Mouse (Mus musculus) heart, embryonic 16.5 days (tissue): Measurements from ENCODE around the gene Cd84. TPM values are rescaled to one million over a fixed set of nuclear protein-coding genes. Genes with fewer than 3 reads are reported as not detected.

Experiments
- ATAC-seq: fragments of 200-750 bp; cut with Nextera tagmentation; replicated peaks from 2 replicates; pipeline ENCODE4 v1.8.0; 2017; ENCODE audit warnings: moderate number of reproducible peaks; ENCODE audit not compliant: insufficient read depth, low FRiP score; ENCODE audit errors: extremely low read depth
- H3K27ac ChIP-seq: fragments of 300-500 bp; sonication (generic); 2 replicates; pipeline ENCODE4 v1.5.1; 2014; ENCODE audit warnings: mild to moderate bottlenecking, low read length, control low read depth, moderate library complexity
- H3K27me3 ChIP-seq: fragments of 300-500 bp; sonication (generic); 2 replicates; pipeline ENCODE4 v1.6.1; 2014; ENCODE audit warnings: low read length, mixed read lengths; ENCODE audit not compliant: control insufficient read depth, insufficient read depth
- H3K36me3 ChIP-seq: fragments of 300-500 bp; sonication (generic); 2 replicates; pipeline ENCODE4 v1.6.1; 2014; ENCODE audit not compliant: control insufficient read depth, insufficient read depth
- H3K4me1 ChIP-seq: fragments of 300-500 bp; sonication (generic); 2 replicates; pipeline ENCODE4 v1.6.1; 2014; ENCODE audit warnings: low read length, mixed read lengths; ENCODE audit not compliant: control insufficient read depth, insufficient read depth
- H3K4me2 ChIP-seq: fragments of 300-500 bp; sonication (generic); 2 replicates; pipeline ENCODE4 v1.6.1; 2014; ENCODE audit warnings: low read depth, mild to moderate bottlenecking, control low read depth, low read length
- H3K4me3 ChIP-seq: fragments of 300-500 bp; sonication (generic); 2 replicates; pipeline ENCODE4 v1.5.1; 2014; ENCODE audit warnings: mild to moderate bottlenecking, control low read depth, low read length
- H3K9ac ChIP-seq: fragments of 300-500 bp; sonication (generic); 2 replicates; pipeline ENCODE4 v1.6.1; 2014; ENCODE audit warnings: low read length, control low read depth
- H3K9me3 ChIP-seq: fragments of 300-500 bp; sonication (generic); replicated peaks from 2 replicates; pipeline ENCODE4 v1.6.1; 2016; ENCODE audit warnings: low read length; ENCODE audit not compliant: control insufficient read depth
- WGBS: fragments of 180-500 bp; shearing (Covaris S2); extraction: QIAGEN DNeasy Blood & Tissue Kit; methylation state at CpG from one replicate; pipeline ENCODE4 v1.1.7; 2014; 5-methylcytosine and 5-hydroxymethylcytosine counted together
- polyA plus RNA-seq: library from polyadenylated mRNA; unstranded; fragments of >200 nt; fragmentation: Nextera tagmentation; extraction: Ambion mirVana; gene quantifications from 2 replicates; pipeline ENCODE4 v1.2.1, GENCODE M21; 2015

The Cd84 gene
- polyA plus RNA-seq, 1 experiment from 2014 or later: 2.6 TPM

DNA sequence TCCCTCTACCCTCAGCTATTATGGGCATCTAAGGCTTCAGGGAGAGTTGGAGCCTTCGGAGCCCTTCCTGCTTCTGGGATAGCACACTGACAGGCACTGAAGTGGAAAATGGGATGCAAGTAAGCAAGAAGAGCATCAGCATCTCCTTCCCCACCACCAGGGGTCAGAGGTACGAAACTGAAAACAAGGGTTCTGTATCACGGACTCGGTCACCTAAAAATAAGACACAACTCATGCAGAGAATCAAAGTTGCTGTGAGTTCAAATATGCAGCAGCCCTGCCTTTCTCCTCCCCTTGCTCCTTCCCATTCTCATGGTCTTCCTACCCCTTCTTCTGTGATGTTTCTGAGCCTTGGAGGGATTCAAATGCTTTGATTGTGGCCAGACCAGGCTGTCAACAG is 14.0 kb upstream of the Cd84 start:
- no peak for ATAC-seq
- WGBS: 28% methylated on average over 4 of the region's 4 CpGs
- H3K9ac ChIP-seq: no peak overlapping the region

DNA sequence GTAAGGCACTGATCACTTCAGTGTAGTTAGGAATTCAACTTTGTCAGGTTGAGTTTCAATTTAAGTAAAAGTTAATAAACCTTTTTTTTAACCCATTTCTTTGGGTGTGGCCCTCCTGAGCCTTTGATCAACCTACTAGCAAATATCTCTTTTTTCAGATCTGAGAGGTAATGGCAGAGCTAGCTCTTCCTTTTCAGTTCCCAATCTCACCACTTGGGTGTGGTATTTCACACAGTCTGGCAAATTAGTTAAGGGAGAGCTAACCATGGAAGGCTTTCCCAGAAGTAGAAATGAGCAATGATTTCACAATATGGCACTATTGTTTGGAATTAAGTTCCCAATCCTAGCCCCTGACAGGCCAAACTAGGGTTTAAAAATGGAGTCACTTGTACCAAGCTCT is 13.3 kb upstream of the Cd84 start:
- H3K36me3 ChIP-seq: no peaks in the 10 kb centered on the region
- H3K9ac ChIP-seq: no peak overlapping the region
- no peaks in the 10 kb centered on the region for H3K9me3 ChIP-seq
- no peak overlapping the region for H3K4me2 ChIP-seq
- no peaks in the 10 kb centered on the region for H3K27me3 ChIP-seq
- no peak overlapping the region for H3K27ac ChIP-seq
- no peak overlapping the region for H3K4me3 ChIP-seq
- no peaks in the 10 kb centered on the region for H3K4me1 ChIP-seq
- ATAC-seq: no peak

More for the DNA sequence above, 14.0 kb upstream of the Cd84 start:
- no peak overlapping the region for H3K4me2 ChIP-seq
- no peaks in the 10 kb centered on the region for H3K27me3 ChIP-seq
- H3K36me3 ChIP-seq: no peaks in the 10 kb centered on the region
- no peaks in the 10 kb centered on the region for H3K9me3 ChIP-seq
- H3K4me3 ChIP-seq: no peak overlapping the region
- H3K4me1 ChIP-seq: no peaks in the 10 kb centered on the region
- H3K27ac ChIP-seq: no peak overlapping the region

DNA sequence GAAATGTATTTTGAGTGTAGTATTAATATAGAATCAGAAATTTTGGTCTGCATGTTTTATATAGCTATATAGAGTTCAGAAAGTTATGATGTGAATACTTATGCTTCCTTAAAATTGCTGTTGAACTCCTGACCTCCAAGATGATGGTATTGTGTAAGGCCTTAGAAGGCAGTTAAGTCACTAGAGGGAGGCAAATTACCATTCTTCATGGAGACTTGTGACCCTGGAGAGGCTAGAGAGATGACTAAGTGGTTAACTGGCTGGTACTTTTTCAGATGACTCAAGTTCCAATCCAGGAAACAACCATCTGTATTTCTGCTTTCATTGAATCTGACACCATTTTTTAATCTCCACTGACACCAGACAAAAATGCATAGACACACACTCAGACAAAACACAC is 11.8 kb upstream of the Cd84 start:
- H3K9me3 ChIP-seq: no peaks in the 10 kb centered on the region
- no peak overlapping the region for H3K4me3 ChIP-seq
- H3K27ac ChIP-seq: no peak overlapping the region
- H3K4me2 ChIP-seq: no peak overlapping the region
- no peak for ATAC-seq
- H3K27me3 ChIP-seq: no peaks in the 10 kb centered on the region
- no peak overlapping the region for H3K9ac ChIP-seq
- no peaks in the 10 kb centered on the region for H3K4me1 ChIP-seq
- no peaks in the 10 kb centered on the region for H3K36me3 ChIP-seq

DNA sequence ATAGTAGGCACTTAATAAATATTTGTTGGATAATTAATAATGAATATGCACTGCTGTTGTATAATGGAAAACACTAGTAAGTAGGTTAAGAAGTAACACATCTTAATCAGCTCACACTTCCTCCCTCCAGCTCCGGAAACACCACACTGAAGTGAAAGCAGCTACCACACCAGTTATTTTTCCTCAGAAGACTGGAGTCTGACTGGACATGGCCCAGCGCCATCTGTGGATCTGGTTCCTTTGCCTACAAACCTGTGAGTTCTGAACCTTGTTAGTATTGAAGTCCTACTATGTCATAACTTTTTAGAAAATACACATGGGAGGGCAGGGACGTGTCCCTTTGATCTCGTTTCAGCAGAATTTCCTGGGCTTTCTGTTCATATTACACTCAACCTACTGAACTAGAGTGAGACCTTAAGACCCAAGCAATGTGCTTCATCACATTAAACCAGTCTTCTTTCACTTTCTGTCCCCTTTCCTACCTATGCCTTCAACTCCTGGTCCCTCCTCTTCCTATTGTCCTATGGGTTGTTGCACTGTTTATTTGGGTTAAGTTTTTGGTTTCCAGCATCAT is 1.0 kb downstream of the Cd84 start:
- Histone ChIP-seq H3K27ac (no peak overlapping the region), H3K4me1 (no peaks in the 10 kb centered on the region), H3K9ac (no peak overlapping the region), H3K27me3 (no peaks in the 10 kb centered on the region), H3K36me3 (no peaks in the 10 kb centered on the region), H3K4me2 (no peak overlapping the region; the same call in 1 of the 2 replicates), H3K4me3 (peak overlapping the region; percentile 10; the same call in 1 of the 2 replicates), H3K9me3 (no peaks in the 10 kb centered on the region)
- WGBS: 62% methylated on average over 4 of the region's 4 CpGs
- no peak for ATAC-seq

DNA sequence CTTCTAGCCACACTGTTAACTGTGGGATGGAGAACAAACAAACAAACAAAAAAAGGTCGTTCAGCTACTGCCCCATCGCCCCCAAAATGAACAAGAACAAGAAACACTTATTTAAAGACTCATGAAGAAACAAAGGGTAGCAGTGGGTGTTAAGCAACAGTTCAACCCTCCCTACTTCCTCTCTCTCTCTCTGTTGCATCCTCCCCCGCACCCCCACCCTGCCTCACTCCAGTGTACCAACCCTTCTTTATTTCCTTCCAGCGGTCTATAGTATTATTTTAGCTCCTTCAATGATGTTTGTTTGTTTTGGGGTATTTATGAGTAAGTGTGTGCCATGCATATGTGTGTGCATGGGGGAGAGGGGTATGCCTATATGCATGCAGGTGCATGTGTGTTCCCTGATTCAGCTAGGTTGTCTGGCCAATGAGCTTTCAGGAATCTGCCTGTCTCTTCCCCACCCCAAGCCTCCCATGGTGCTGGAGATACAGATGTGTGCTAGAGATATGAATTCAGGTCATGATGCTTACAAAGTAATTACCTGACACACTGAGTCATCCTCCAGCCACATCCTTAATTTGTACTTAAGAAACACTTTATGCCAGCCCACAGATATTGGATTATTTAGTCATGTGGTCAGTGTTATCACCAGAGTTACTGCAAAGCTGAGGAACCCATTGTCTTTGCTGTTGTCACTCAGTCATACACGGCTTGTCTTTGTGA is 5.7 kb downstream of the Cd84 start:
- Histone ChIP-seq H3K4me2 (no peak overlapping the region), H3K9ac (no peak overlapping the region), H3K4me3 (no peak overlapping the region), H3K27ac (no peak overlapping the region), H3K9me3 (no peaks in the 10 kb centered on the region), H3K36me3 (no peaks in the 10 kb centered on the region), H3K4me1 (no peaks in the 10 kb centered on the region), H3K27me3 (no peaks in the 10 kb centered on the region)
- no peak for ATAC-seq
- whole genome bisulfite sequencing: 62% methylated on average over 5 of the region's 5 CpGs

DNA sequence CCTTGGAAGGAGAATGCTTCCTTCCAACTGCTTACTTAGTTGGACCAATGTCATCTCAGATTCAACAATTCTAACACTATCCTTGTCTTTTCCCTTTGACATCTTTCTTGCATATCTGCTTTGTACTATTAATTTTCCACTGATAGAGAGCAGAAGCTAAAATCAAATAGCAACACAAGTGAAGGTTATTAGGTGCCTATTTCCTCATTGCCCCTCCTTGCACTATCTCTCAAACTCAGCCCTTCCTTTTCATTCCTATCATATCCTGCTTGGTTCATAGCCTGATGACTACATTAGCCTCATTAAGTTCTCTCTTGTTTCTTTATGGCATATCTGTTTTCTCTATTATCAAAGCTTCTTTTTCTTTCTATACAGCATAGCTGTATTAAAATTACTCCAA is 8.7 kb downstream of the Cd84 start:
- H3K27me3 ChIP-seq: no peaks in the 10 kb centered on the region
- H3K4me1 ChIP-seq: no peaks in the 10 kb centered on the region
- ATAC-seq: no peak
- no peaks in the 10 kb centered on the region for H3K36me3 ChIP-seq
- H3K9ac ChIP-seq: no peak overlapping the region
- no peak overlapping the region for H3K4me3 ChIP-seq
- H3K27ac ChIP-seq: no peak overlapping the region
- H3K9me3 ChIP-seq: no peaks in the 10 kb centered on the region
- H3K4me2 ChIP-seq: no peak overlapping the region

DNA sequence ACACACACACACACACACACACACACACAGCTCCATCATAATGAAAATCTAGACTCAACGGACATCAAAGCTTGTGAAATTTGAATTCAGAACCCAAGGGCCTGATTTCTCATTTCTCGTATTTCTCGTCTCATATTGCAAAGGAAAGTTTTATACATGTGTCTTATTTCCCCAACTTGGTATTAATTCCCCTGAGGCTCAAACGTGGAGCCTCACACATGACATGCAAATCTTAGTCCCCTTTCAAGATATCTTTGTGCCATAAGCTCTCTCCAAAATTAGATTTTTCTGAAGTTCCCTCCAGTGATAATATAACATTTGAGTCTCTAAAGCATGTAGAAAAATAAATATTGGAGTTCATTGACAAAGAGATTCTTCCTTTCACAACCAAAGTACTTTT is 9.3 kb downstream of the Cd84 start:
- ATAC-seq: no peak
- Histone ChIP-seq H3K27ac (no peak overlapping the region), H3K36me3 (no peaks in the 10 kb centered on the region), H3K4me1 (no peaks in the 10 kb centered on the region), H3K4me3 (no peak overlapping the region), H3K4me2 (no peak overlapping the region), H3K9me3 (no peaks in the 10 kb centered on the region), H3K27me3 (no peaks in the 10 kb centered on the region), H3K9ac (no peak overlapping the region)
- 80% methylated on average over 4 of the region's 4 CpGs for WGBS

DNA sequence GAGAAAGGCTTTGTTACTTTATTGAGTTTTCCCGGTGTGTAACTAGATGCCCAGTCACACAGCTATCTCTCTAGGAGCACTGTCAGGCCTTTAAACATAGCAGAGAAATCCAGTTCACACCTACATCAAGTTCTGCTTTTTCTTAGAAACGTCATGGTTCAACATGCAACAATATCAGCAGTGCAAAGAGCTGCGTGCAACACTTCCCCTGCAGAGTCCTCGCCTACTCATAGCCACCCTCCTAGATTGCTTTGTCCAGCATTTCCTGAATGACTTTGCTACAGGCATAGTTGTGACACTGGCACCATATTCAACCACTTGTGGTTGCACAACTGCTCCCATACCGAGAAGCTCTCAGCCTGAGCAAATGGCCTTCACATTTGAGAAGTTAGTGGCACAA is 10.0 kb downstream of the Cd84 start:
- WGBS: 68% methylated on average over 5 of the region's 5 CpGs
- no peak overlapping the region for H3K9ac ChIP-seq
- no peak for ATAC-seq
- no peak overlapping the region for H3K4me3 ChIP-seq
- H3K27me3 ChIP-seq: no peaks in the 10 kb centered on the region
- H3K27ac ChIP-seq: no peak overlapping the region
- no peaks in the 10 kb centered on the region for H3K36me3 ChIP-seq
- no peaks in the 10 kb centered on the region for H3K4me1 ChIP-seq
- H3K4me2 ChIP-seq: no peak overlapping the region
- no peaks in the 10 kb centered on the region for H3K9me3 ChIP-seq

DNA sequence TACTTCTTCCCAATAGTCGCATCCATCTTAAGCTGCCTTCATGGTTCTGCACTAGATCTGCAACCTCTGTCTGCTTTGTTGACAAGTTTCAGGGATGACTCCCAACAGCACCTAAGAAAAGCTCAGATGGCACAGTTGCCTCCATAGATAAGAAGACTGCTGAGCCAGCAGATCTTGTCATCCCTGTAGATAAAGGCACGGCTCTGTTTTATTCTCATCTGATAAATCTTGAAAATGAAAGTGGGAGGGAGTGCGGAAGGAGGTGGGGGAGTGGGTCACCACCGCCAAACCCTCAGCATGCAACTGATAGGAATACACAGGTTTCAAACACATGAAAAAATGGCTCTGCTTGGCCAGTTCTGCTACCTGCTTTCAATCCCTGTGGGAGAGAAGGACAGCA is 26.0 kb downstream of the Cd84 start:
- H3K4me1 ChIP-seq: no peaks in the 10 kb centered on the region
- WGBS: 51% methylated on average over 4 of the region's 4 CpGs
- no peak overlapping the region for H3K9ac ChIP-seq
- no peaks in the 10 kb centered on the region for H3K36me3 ChIP-seq
- H3K4me2 ChIP-seq: no peak overlapping the region
- no peaks in the 10 kb centered on the region for H3K27me3 ChIP-seq
- ATAC-seq: no peak
- H3K9me3 ChIP-seq: no peaks in the 10 kb centered on the region
- no peak overlapping the region for H3K4me3 ChIP-seq
- no peak overlapping the region for H3K27ac ChIP-seq
